Mouse (Mus musculus): ENCODE data around the gene Cep250. TPM values are rescaled to one million over a fixed set of nuclear protein-coding genes. Genes with fewer than 3 reads are reported as not detected.

Gene Cep250
- polyA plus RNA-seq, 1 experiment, result 13.0 TPM

- H3K4me2 ChIP-seq (ENCODE audit: low read depth), result no peak overlapping the region
- no peaks in the 10 kb centered on the region for H3K36me3 ChIP-seq (ENCODE audit: control insufficient read depth, insufficient read depth)
Measured at GRCm38 (mm10) chr2:155946499-155946898, 9.8 kb upstream of the Cep250 start.

GRCm38 (mm10) chr2:155947390-155948002 lies 8.8 kb upstream of the Cep250 start:
- Histone ChIP-seq H3K27me3 (ENCODE audit: control insufficient read depth, insufficient read depth, insufficient read length) (no peaks in the 10 kb centered on the region), H3K36me3 (ENCODE audit: control insufficient read depth, insufficient read depth) (no peaks in the 10 kb centered on the region), H3ac (ENCODE audit: control insufficient read depth, insufficient read length) (no peak overlapping the region), H3K4me3 (no peak overlapping the region), H3K79me2 (ENCODE audit: control insufficient read depth, insufficient read depth) (no peaks in the 10 kb centered on the region), H3K4me2 (ENCODE audit: low read depth) (no peak overlapping the region)
- TF ChIP-seq MYOG (IDR thresholded peaks at IDR 0.05; ENCODE audit: control insufficient read depth in 1 of 3, insufficient read depth in 1 of 3, insufficient read length in 2 of 3, low read depth in 2 of 3), result no peak
- no peak for TF ChIP-seq USF1 (IDR thresholded peaks at IDR 0.05; ENCODE audit: low read depth)
- TF ChIP-seq TCF3 (IDR thresholded peaks at IDR 0.05; ENCODE audit: insufficient read length, low read depth), result no peak
- no peak for TF ChIP-seq POLR2A (IDR thresholded peaks at IDR 0.05; ENCODE audit: insufficient read length, low read depth)
- no peak for TF ChIP-seq E2F4 (IDR thresholded peaks at IDR 0.05; ENCODE audit: insufficient read depth)
- TF ChIP-seq MAX (IDR thresholded peaks at IDR 0.05; ENCODE audit: low read depth), result no peak
- TF ChIP-seq REST (IDR thresholded peaks at IDR 0.05; ENCODE audit: insufficient read depth, insufficient read length), result no peak
- no peak for TF ChIP-seq SRF (IDR thresholded peaks at IDR 0.05; ENCODE audit: control insufficient read depth, insufficient read length, low read depth)
- TF ChIP-seq TCF12 (IDR thresholded peaks at IDR 0.05; ENCODE audit: insufficient read depth, poor library complexity, severe bottlenecking), result no peak
- no peak for TF ChIP-seq POLR2AphosphoS2 (IDR thresholded peaks at IDR 0.05; ENCODE audit: insufficient read length, low read depth)
- no peak for TF ChIP-seq MYOD1 (IDR thresholded peaks at IDR 0.05; ENCODE audit: control insufficient read depth in 1 of 3, insufficient read length in 2 of 3, low read depth in 2 of 3)

More at GRCm38 (mm10) chr2:155946499-155946898, 9.8 kb upstream of the Cep250 start:
- no peak overlapping the region for H3ac ChIP-seq (ENCODE audit: control insufficient read depth, insufficient read length)
- TF ChIP-seq POLR2AphosphoS2 (IDR thresholded peaks at IDR 0.05; ENCODE audit: insufficient read length, low read depth) (no peak), POLR2A (IDR thresholded peaks at IDR 0.05; ENCODE audit: insufficient read length, low read depth) (no peak), TCF12 (IDR thresholded peaks at IDR 0.05; ENCODE audit: insufficient read depth, poor library complexity, severe bottlenecking) (no peak), SRF (IDR thresholded peaks at IDR 0.05; ENCODE audit: control insufficient read depth, insufficient read length, low read depth) (no peak), CEBPB (IDR thresholded peaks at IDR 0.05; ENCODE audit: insufficient read depth, poor library complexity, severe bottlenecking) (no peak), MYOG (IDR thresholded peaks at IDR 0.05; ENCODE audit: control insufficient read depth in 1 of 3, insufficient read depth in 1 of 3, insufficient read length in 2 of 3, low read depth in 2 of 3) (no peak), MYOD1 (IDR thresholded peaks at IDR 0.05; ENCODE audit: control insufficient read depth in 1 of 3, insufficient read length in 2 of 3, low read depth in 2 of 3) (no peak), MAX (IDR thresholded peaks at IDR 0.05; ENCODE audit: low read depth) (no peak), TCF3 (IDR thresholded peaks at IDR 0.05; ENCODE audit: insufficient read length, low read depth) (no peak), REST (IDR thresholded peaks at IDR 0.05; ENCODE audit: insufficient read depth, insufficient read length) (no peak), USF1 (IDR thresholded peaks at IDR 0.05; ENCODE audit: low read depth) (no peak), E2F4 (IDR thresholded peaks at IDR 0.05; ENCODE audit: insufficient read depth) (no peak)
- H3K79me2 ChIP-seq (ENCODE audit: control insufficient read depth, insufficient read depth), result no peaks in the 10 kb centered on the region
- no peaks in the 10 kb centered on the region for H3K27me3 ChIP-seq (ENCODE audit: control insufficient read depth, insufficient read depth, insufficient read length)
- no peak overlapping the region for H3K4me3 ChIP-seq

GRCm38 (mm10) chr2:155949362-155949761 lies 6.9 kb upstream of the Cep250 start:
- H3K79me2 ChIP-seq (ENCODE audit: control insufficient read depth, insufficient read depth), result no peaks in the 10 kb centered on the region
- H3K4me3 ChIP-seq, result no peak overlapping the region
- H3K27me3 ChIP-seq (ENCODE audit: control insufficient read depth, insufficient read depth, insufficient read length), result no peaks in the 10 kb centered on the region
- H3K4me2 ChIP-seq (ENCODE audit: low read depth), result peak overlapping the region; percentile 59
- H3ac ChIP-seq (ENCODE audit: control insufficient read depth, insufficient read length), result no peak overlapping the region
- TF ChIP-seq TCF12 (IDR thresholded peaks at IDR 0.05; ENCODE audit: insufficient read depth, poor library complexity, severe bottlenecking), result peak; percentile 1
- TF ChIP-seq POLR2A (IDR thresholded peaks at IDR 0.05; ENCODE audit: insufficient read length, low read depth), result no peak
- no peaks in the 10 kb centered on the region for H3K36me3 ChIP-seq (ENCODE audit: control insufficient read depth, insufficient read depth)

GRCm38 (mm10) chr2:155952006-155952405 lies 4.3 kb upstream of the Cep250 start:
- Histone ChIP-seq H3K36me3 (ENCODE audit: control insufficient read depth, insufficient read depth) (no peaks in the 10 kb centered on the region), H3K4me2 (ENCODE audit: low read depth) (no peak overlapping the region), H3K27me3 (ENCODE audit: control insufficient read depth, insufficient read depth, insufficient read length) (no peaks in the 10 kb centered on the region), H3K4me3 (no peak overlapping the region), H3ac (ENCODE audit: control insufficient read depth, insufficient read length) (no peak overlapping the region), H3K79me2 (ENCODE audit: control insufficient read depth, insufficient read depth) (peaks cover 5% of the 10 kb centered on the region)
- TF ChIP-seq TCF3 (IDR thresholded peaks at IDR 0.05; ENCODE audit: insufficient read length, low read depth) (no peak), MAX (IDR thresholded peaks at IDR 0.05; ENCODE audit: low read depth) (no peak), MYOG (IDR thresholded peaks at IDR 0.05; ENCODE audit: control insufficient read depth in 1 of 3, insufficient read depth in 1 of 3, insufficient read length in 2 of 3, low read depth in 2 of 3) (no peak), POLR2A (IDR thresholded peaks at IDR 0.05; ENCODE audit: insufficient read length, low read depth) (no peak), REST (IDR thresholded peaks at IDR 0.05; ENCODE audit: insufficient read depth, insufficient read length) (no peak), USF1 (IDR thresholded peaks at IDR 0.05; ENCODE audit: low read depth) (no peak), CEBPB (IDR thresholded peaks at IDR 0.05; ENCODE audit: insufficient read depth, poor library complexity, severe bottlenecking) (no peak), POLR2AphosphoS2 (IDR thresholded peaks at IDR 0.05; ENCODE audit: insufficient read length, low read depth) (no peak), TCF12 (IDR thresholded peaks at IDR 0.05; ENCODE audit: insufficient read depth, poor library complexity, severe bottlenecking) (no peak), MYOD1 (IDR thresholded peaks at IDR 0.05; ENCODE audit: control insufficient read depth in 1 of 3, insufficient read length in 2 of 3, low read depth in 2 of 3) (no peak), SRF (IDR thresholded peaks at IDR 0.05; ENCODE audit: control insufficient read depth, insufficient read length, low read depth) (no peak), E2F4 (IDR thresholded peaks at IDR 0.05; ENCODE audit: insufficient read depth) (no peak)

- H3K79me2 ChIP-seq (ENCODE audit: control insufficient read depth, insufficient read depth), result peaks cover 28% of the 10 kb centered on the region
- TF ChIP-seq POLR2A (IDR thresholded peaks at IDR 0.05; ENCODE audit: insufficient read length, low read depth) (no peak), MYOD1 (IDR thresholded peaks at IDR 0.05; ENCODE audit: control insufficient read depth in 1 of 3, insufficient read length in 2 of 3, low read depth in 2 of 3) (no peak), REST (IDR thresholded peaks at IDR 0.05; ENCODE audit: insufficient read depth, insufficient read length) (no peak), SRF (IDR thresholded peaks at IDR 0.05; ENCODE audit: control insufficient read depth, insufficient read length, low read depth) (no peak), TCF3 (IDR thresholded peaks at IDR 0.05; ENCODE audit: insufficient read length, low read depth) (no peak), E2F4 (IDR thresholded peaks at IDR 0.05; ENCODE audit: insufficient read depth) (no peak), CEBPB (IDR thresholded peaks at IDR 0.05; ENCODE audit: insufficient read depth, poor library complexity, severe bottlenecking) (no peak), TCF12 (IDR thresholded peaks at IDR 0.05; ENCODE audit: insufficient read depth, poor library complexity, severe bottlenecking) (no peak), POLR2AphosphoS2 (IDR thresholded peaks at IDR 0.05; ENCODE audit: insufficient read length, low read depth) (no peak), MYOG (IDR thresholded peaks at IDR 0.05; ENCODE audit: control insufficient read depth in 1 of 3, insufficient read depth in 1 of 3, insufficient read length in 2 of 3, low read depth in 2 of 3) (no peak), USF1 (IDR thresholded peaks at IDR 0.05; ENCODE audit: low read depth) (no peak), MAX (IDR thresholded peaks at IDR 0.05; ENCODE audit: low read depth) (no peak)
- no peaks in the 10 kb centered on the region for H3K36me3 ChIP-seq (ENCODE audit: control insufficient read depth, insufficient read depth)
- no peak overlapping the region for H3ac ChIP-seq (ENCODE audit: control insufficient read depth, insufficient read length)
- no peaks in the 10 kb centered on the region for H3K27me3 ChIP-seq (ENCODE audit: control insufficient read depth, insufficient read depth, insufficient read length)
- H3K4me2 ChIP-seq (ENCODE audit: low read depth), result no peak overlapping the region
- no peak overlapping the region for H3K4me3 ChIP-seq
Measured at GRCm38 (mm10) chr2:155959981-155960380, 3.7 kb downstream of the Cep250 start.
